Mouse (Mus musculus) heart, postnatal 14 days (tissue): ENCODE data around the gene Pde6h. TPM values are rescaled to one million over a fixed set of nuclear protein-coding genes. Genes with fewer than 3 reads are reported as not detected.
A peak's percentile ranks its signal among the peaks of the same experiment; 100 is the strongest.

Experiments used
- DNase-seq, 2 experiments: peaks; one replicate each; pipeline ENCODE4 v3.0.0; 2021 to 2022
- intact Hi-C: fragments of 180-260 bp; cut with DNase I; formaldehyde crosslinking; loops from one replicate; pipeline ENCODE4 v1.15.1; 2025
- total RNA-seq, 2 experiments: library from RNA; stranded (reverse); gene quantifications; 2 replicates each; pipeline ENCODE4 v1.2.3; 2021

Pde6h gene
- total RNA-seq, 2 experiments from 2014 or later: 0.46 TPM; not detected in 1

DNA sequence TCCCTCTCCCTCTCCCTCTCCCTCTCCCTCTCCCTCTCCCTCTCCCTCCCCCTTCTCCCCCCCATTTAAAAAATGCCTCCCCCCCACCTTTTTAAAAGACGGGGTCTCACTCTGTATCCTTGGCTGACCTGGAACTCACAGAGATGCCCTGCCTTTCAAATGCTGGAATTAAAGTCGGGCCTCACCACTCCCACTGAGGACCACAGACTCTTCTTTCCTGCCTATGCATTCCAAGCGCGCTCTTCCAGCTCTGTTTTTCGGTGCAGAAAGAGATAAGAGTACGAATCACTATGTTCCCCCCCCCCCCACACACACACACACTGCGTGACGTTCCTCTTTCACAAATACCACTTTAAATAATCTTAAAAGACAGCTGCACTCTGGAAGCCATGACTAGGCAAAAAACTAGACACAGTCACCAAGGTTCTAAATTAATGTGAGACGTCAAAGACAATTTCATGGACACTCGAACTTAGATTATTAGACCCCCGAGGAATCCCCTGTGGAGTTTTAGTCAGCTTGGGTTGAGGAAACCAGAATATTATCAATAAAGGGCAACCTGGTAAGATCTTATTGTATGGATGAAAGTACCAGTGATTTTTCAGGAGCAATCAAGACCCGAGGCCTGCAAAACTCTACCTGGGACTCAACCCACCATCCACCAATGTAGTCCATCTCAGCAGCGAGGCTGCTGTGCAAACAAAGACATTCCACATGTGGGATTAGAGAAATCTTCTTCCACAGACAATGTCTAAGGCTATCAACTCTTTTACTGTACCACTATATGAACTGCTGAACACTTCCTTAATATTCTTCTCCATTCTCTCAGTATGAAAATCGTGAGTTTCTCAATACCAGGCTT, 15.9 kb downstream of the Pde6h start:
- intact Hi-C loops: no loop called here
- no peak for DNase-seq

DNA sequence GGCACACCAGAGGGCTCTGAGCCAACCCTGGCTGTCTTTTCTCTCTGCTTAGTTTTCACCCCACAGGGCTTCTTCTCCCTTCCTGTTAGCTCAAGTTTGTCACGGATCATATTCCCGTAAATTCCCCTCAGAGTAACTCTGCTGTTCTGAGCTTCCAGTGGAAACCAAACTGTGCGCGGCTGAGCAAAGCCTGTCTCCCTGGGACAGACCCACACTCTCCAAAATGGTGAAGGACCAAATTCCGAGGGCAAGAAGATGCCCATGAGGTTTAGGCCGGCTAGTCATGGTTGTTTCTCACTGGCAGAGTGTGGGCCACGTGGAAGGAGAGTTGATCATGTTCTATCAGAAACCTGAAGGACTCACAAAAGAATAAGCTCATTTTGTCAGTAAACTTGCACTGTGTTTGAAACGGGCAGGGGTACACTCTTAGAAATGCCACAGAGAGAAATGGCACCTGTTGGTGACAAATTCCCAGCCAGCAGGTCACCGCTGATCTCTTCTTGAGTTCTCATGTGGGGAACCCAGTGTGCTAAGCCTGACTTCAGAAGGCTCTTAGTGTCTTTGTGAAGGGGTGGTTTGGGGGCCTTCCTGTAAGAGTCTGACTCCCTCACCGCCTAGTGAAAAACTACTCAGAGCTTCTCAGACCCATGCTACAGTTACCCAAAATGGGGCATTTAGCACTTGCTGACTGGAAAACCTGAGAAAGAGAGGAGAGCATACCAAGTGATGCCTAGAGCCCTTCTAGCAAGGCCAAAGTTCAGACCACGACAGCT, 16.7 kb downstream of the Pde6h start:
- no peak for DNase-seq
- intact Hi-C loops: no loop called here

DNA sequence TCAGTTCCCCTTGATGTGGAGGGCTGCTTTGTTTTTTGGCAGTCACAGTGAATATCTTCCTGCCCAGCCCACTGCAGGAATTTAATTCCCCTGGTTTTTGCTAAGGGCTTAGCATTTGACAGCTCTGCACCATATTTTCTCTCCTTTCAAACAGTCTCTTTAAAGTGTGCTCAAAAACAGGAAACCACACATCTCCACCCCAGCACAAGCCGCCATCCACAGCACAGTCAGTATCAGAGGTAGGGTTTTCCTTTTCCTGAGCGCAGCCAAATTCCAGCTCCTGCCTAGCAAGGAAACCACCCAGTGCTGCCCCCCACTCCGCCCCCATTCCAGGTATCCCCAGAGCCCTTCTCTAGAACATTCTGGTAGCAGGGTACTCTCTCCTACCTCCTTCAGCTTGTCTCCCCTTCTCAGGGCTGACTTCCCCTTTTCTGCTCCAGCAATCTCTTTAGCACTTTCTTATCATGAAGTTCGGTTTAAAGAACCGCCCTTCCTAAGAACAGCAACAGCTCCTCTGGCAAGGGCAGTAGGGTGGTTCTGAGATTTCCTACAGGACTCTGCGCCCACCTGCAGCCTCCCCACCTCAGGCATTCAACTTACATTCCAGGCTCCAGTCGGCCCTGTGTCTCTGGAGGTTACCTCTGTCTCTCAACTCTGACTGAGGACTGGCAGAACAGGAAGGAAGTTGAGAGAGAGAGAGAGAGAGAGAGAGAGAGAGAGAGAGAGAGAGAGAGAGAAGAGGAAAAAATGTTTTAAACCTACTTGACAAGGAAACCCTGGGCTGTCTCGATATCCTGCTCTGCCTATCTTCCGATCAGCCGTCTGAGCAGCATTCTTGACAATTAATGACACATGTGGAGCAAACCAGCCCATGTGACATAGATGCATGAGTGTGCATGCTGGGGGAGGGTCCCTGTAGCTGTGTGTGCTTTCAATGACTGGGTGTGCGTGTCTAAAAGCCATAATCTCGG, 17.7 kb downstream of the Pde6h start, which contains the start of gene Arhgdib:
TSS of gene Arhgdib (minus strand) at position 849 of the 971 bp plus-strand sequence.
- DNase-seq: peak; percentile 30 to 37
- intact Hi-C loops: no loop called here

DNA sequence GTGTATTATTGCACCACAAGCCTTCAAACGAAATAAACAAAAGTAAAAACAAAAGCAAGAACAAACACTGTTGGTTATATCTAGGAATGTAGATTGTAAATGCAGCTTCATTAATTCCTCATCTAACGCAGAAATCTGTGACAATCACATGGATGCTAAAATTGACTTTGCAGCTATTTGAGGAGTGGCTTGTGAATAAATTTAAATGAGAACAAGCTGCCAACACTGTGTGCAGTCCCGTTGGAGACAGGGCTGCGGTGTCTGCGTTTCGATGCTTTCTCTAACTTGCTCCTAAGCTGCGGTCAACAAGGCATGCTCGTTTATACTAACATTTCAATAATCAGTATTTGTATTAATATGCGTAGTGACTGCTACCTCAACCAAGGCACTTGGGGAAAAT, 18.6 kb downstream of the Pde6h start:
- intact Hi-C loops: no loop called here
- DNase-seq: no peak

DNA sequence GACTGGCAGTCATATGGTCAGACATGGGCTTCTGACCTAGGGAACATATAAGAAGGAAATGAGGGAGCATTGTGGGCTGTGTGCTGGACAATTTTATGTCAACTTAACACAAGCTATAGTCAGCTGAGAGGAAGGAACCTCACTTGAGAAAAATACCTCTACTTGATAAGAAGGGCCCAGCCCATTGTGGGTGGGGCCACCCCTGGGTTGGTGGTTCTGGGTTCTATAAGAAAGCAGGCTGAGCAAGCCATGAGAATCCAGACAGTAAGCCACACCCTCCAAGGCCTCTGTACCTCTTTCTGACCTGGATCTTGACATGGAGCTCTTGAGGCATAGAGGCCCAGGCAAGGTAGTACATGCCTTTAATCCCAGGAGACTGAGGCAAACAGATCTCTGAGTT, 19.8 kb downstream of the Pde6h start:
- intact Hi-C loops: no loop called here
- no peak for DNase-seq

DNA sequence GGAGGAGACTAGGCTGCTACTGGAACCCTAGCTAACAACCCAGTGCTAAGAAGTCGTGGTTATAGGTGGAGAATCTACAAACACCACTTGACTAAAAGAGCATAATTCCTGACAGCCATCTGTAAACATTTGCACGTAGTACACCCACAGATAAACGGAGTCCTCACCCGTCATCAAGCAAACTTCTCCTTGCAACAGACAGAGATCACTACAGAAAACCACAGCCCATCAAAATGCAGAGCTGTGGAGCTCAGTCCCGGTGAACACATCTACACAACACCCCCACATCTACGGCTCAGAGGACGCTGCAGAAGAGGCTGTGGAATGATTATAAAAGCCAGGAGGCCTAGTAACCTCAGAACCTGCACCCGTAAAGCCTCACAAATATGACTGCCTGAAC, 20.9 kb downstream of the Pde6h start:
- intact Hi-C loops: no loop called here
- no peak for DNase-seq

DNA sequence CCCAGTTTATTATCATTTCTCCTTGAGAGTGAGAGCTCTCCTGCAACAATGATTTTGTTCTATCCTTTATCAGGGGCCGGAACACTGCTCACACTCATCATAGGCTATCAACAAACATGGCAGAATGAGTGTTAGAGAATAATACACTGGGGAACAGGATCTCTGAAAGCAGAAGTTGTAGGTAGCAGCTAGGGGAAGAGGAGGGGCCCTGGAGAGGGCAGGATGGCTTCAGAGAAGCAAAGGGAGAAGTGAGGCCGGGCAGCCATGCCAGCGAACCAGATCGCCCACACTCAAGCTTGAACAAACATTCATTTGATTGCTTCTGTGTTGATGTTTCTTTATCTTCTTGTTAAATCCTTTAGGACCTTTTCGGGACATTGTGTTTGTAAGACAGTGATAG, 22.6 kb downstream of the Pde6h start:
- intact Hi-C loops: no loop called here
- no peak for DNase-seq

DNA sequence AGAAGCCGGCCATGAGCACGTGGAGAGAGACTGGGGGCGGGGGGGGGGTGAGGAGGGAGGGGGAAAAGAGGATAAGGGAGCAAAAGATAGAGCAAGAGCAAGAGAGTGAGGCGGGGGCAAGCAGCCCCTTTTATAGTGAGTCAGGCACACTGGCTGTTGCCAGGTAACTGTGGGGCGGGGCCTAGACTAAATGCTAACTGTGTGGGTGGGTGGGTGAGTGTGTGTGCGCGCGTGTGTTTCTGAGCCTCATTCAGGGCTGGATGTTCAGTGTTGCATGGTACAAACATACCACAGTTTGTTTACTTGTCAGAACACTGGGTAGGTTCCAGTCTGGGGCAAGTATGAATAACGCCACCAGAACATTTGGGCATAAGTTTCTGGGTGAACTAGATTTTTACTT, 23.3 kb downstream of the Pde6h start:
- intact Hi-C loops: no loop called here
- no peak for DNase-seq

DNA sequence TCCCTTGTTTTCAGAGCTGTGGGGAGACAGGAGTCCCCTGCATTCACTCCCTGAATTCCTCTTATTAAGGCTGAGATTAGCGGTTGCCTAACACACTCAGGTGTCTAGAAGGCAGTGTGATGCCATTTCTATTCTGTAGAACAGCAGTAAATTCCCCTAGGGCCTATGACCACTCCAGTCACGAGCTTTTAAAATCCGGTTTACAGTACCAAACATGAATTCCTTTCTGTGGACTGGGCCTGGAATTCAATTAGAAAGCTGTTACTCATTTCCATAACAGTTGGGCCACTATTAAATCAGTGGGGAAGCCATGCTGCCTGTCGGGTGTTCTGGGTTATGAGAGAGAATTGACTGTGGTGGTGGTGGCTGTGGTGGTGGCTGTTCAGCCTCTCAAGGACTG, 24.1 kb downstream of the Pde6h start:
- DNase-seq: no peak
- intact Hi-C loops: no loop called here

DNA sequence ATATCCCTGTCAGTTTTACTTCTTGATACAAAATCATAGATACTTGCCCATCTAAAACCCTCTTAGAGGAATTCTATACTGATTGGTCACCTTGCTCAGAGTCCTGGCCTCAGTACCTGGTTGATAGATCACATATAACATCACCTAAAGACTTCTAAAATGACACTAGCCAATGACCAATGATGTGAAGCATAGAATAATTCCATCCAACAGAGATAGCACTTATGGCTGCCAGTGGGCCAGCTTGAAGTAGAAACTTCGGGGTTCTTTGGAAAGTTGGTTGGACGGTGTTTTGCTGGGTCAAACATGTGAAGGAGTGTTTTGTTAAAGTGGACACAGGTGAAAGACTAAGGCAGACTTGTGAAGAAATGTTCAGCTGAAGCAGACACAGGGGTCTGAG, 26.5 kb downstream of the Pde6h start:
- DNase-seq: no peak
- intact Hi-C loops: no loop called here

DNA sequence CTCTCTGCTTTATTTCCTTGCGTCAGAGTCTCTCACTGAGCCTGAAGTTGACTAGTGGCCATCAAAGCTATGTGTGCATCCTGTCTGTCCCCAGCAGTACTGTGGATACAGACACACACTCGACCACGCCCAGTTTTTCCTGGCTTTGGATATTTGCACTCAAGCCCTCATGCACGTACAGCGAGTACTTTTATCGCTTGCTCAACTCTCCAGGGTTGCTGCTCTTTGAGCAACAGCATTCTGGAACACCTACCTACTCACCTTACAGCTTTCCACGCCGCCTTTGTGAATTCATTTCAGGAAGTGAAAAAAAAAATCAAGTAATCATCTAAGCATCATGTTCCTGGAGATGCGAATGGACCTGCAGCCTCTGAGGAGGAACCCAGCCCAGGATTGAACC, 29.3 kb downstream of the Pde6h start:
- no peak for DNase-seq
- intact Hi-C loops: no loop called here

DNA sequence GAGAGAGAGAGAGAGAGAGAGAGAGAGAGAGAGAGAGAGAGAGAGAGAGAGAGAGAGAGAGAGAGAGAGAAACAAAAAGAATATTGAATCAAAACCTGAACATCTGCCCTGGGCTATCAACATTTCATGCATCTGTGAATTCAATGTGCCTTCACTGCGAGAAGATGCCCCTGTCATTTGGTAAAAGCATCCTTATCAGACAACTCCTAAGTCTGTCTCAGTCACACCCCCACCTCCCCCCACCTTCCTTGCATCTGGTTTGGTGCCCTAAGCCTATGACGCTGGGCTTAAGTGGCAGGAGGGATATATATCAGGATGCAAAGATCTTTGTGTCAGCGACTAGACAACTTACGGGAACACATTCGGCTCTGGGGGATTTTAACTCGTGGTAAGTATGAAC, 30.6 kb downstream of the Pde6h start:
- DNase-seq: no peak
- intact Hi-C loops: no loop called here

DNA sequence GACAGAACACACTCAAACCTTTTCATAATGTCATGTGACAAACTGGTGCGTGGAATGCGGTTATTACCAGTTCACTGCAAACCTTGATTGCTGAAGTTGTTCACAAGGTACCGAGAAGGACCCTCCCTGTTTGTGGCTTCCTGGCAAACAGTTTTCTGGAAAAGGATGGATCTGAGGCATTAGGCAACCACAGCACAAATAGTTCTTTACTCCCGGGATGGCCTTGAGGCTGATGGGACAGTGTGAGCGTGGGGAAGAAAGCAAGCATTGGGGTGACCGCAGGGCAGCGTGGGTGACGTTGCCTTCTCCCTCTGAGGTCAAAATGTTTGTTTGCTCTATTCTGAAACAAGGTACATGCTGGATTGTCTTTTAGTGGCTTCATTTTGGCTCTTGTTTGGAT, 31.1 kb downstream of the Pde6h start:
- intact Hi-C loops: no loop called here
- no peak for DNase-seq

DNA sequence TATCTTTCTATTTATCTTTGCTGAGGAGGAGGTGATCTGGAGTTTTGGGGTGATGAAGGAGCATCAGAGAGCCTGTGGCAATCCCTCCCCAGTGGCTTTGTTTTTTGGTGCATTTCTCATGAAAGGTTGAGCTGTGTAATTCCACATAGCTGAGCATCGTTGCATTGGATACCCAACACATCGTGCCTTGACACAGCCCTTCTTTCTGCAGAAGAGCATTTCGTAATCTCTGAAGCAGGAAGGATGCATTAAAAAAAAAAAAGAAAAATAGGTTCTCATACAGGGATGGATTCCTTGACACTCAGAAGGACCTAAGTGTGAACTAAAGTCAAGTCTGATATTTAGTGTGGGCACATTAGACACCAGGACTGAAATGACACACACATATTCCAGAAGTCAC, 31.6 kb downstream of the Pde6h start:
- no peak for DNase-seq

DNA sequence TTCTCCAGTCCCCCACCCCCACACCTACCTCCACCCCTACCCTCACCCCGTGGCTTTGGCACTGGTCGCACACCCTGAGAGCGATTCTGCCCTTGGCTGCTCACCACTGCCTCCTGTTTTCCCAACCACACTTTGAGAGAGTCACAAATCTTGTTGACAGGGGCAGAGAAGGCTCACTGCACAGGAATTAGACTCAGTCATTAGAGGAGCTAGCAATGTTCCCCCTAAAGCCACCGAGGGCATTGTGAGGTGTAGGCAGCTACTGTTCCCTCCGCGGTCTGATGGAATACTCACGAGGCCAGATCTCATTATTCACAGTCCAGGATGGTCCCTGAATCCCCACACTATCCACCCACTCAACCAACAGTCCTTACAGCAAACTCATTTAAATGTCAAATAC, 33.4 kb downstream of the Pde6h start:
- intact Hi-C loops: no loop called here
- DNase-seq: no peak

More for the DNA sequence above, 31.6 kb downstream of the Pde6h start:
- intact Hi-C loops: no loop called here

DNA sequence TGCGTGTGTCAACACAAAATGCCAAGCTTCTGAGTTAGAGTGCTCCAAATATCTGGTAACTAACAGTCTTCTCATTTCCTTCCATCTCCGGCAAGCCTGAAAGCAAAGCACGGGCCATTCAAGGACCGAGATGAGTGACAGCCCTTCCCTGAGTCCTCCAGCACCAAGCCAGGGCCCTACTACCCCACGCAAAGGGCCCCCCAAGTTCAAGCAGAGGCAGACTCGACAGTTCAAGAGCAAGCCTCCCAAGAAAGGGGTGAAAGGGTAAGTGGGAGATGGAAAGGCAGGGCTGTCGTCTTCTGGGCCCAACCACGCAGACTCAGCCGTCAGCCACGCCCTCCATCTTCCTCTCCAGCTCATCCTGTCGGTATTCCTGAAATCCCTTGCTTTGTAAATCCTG, 35.5 kb downstream of the Pde6h start:
- DNase-seq: no peak
- intact Hi-C loops: no loop called here

DNA sequence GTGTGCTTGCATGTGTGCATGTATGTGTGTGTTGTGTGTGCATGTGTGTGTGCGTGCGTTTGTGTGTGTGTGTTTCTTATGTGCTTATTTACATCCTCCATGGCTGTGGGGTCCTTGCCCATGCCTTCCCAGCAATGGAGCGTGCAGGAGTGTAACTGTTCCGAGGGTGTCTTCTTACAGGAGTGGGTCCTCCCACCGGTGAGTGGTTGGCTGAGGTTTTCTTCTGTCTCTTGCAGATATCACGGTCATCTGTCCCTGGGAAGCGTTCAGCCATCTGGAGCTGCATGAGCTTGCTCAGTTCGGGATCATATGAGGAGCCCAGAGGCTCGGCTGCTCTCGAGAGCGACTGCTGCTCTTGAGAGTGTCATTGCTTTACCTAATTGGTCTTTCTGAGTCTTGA, 39.3 kb downstream of the Pde6h start:
- intact Hi-C loops: no loop called here
- no peak for DNase-seq

DNA sequence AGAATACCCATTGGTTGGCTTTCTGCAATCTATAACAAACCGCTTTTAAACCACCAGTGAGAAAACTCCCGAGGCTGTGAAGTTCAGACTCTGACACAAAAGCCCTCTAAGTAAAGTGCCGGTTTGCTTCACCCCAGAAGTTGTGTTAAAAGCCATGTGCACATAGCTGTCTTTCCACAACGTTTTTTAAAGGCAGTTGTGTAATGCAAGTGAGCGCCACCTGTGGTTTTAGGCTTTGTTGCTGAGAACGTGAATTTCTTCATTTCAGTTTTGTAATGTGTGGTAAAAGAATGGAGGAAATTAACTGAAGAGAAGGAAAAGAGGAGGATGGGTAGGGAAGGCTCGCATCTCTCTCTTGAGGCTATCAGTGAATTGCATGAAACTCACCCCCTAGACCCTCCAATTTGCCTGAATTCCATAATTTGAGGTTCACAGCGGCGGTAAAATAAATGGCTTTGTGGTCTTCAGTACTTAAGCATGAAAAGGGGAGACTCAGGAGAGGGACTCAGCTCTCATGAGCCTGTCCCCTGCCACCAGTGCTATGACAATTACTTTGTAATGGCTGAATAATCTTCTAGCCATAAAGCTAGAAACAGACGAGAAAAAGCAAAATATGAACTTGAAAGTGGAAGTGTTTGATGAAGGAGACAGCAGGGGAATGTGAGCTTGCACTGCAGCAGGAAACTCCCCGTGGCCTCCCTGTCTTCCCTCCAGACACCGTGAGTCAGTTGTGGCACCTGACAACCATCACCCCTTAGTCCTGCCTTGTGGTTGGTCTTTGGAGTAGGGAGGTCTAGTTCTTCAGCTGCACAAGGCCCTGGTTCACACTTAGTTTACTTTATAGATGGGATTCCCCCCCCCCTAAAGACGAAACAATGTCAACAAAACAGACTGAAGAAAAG, 41.2 kb downstream of the Pde6h start:
- DNase-seq: no peak
- intact Hi-C loops: loop anchor here (5.0 kb wide), 2 partner anchors 43 to 103 kb away; partner anchors contain the start of genes Erp27 and Pde6h

DNA sequence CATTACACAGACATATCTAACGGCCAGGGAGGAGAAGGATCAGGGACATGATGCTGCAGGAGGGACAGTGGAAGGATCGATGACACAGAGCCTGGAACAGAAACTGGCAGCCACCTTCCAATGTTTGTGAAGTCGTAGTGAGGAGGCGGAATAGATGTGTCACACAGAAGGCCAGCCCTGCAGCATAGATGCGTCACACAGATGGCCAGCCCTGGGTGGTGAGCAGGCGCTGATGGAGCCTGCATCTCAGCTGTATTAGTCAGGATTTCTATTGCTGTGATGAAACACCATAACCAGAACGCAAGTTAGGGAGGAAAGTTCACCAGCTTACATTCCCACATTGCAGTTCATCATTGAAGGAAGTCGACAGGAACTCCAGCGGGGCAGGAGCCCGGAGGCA, 42.3 kb downstream of the Pde6h start:
- intact Hi-C loops: loop anchor here (5.0 kb wide), 2 partner anchors 44 to 104 kb away; partner anchors contain the start of genes Erp27 and Pde6h
- DNase-seq: no peak
